Mouse (Mus musculus) lung, postnatal 10 days (tissue): Measurements from ENCODE around the gene Ccdc43.

Source experiments
- DNase-seq: peaks from one replicate; pipeline ENCODE4 v3.0.0; 2021

Gene Ccdc43

DNA sequence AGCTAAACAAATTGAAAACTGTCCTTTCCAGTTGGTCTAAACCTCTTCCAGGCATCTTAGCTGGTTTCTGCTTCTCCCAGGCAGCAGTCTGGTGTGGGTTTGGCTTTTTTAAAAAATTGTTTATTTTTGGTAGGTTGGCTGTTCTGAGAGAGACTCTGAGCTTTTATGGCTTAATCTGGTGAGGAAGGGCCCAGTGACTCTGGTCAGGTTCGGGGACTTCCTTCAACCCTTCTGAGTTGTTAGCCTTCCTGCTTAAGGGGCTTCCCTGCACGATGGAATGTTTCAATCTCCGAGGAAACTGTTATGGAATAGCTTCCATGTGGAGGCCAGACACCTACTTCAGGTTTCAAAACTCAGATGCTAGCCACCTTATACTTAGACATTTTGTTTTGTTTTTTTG is 34.2 kb downstream of the Ccdc43 start, which contains the start of gene Meioc:
Meioc (plus strand) TSS at position 301 of the 400 bp plus-strand sequence.
- no peak for DNase-seq

DNA sequence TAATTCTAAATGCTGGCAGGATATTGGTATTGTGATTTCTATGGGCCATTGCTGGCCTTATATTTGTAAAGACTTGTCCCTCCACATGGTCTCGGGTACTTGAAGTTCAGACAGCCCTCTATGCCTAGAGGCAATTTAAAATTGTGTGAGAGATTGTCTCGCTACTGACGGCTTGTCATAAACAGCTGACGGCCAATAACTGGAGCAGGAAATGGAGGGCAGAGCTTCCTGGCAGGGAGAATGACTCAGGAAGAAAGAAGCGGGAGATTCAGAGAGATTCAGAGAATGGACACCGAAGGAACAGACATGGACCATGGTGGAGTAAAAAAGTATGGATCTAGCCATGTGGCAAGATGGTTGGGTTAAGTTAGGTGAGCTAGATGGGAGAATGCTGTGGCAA is 40.7 kb downstream of the Ccdc43 start:
- no peak for DNase-seq

DNA sequence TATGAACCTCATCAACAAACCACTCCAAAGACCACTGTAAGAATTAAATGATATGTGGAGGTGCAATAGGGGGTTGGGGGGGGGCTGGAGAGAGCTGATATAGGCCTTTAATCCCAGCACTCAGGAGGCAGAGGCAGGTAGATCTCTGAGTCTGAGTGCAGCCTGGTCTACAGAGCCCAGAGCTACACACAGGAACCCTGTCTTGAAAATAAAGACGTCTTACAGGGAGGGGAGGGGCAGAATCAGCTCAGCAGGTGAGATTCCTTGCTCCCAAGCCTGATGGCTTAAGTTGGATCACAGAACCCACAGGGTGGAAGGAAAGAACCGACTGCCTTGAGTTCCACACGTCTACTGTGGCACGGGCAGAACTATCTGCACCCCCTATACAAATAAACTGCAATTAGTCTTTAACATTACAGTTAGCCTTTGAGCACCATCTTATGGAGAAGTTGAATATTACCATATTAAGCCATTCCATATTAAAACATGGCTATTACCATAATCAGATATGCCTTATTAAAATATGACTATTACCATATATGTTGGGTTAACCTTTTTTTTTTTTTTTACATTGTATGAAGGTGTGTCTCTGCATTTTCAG is 41.2 kb downstream of the Ccdc43 start:
- DNase-seq: no peak

DNA sequence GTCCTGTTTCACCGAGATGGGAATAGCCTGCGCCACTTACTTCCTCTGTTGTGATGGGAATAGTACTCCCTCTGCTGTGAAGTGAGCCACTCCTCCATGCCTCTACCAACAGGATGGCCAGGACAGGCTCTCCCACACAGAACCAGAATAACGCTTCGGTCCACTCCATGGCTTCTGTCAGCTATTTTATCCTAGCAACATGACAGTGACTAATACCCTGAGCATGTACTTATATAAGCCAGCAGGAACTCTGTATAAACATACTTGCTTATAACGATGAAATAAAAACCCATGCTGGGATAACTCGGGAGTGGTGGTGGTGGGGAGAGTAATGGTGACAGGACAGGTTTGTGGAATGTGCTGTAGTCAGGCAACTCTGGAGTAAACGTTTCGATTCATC is 41.7 kb downstream of the Ccdc43 start:
- DNase-seq: no peak

DNA sequence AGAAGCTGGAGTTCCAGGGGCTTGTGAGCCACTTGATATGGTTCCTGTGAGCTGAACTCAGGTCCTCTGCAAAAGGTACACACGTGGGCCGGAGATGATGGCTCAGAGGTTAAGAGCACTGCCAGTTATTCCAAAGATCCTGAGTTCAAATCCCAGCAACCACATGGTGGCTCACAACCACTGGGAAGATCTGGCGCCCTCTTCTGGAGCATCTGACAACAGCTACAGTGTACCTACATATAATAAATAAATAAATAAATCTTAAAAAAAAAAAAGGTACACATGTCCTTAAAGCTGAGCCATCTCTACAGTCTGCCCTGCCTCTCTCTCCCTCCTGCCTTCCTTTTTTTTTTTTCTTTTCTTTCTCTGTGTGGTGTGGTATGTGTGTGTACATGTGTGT is 44.7 kb downstream of the Ccdc43 start:
- no peak for DNase-seq

DNA sequence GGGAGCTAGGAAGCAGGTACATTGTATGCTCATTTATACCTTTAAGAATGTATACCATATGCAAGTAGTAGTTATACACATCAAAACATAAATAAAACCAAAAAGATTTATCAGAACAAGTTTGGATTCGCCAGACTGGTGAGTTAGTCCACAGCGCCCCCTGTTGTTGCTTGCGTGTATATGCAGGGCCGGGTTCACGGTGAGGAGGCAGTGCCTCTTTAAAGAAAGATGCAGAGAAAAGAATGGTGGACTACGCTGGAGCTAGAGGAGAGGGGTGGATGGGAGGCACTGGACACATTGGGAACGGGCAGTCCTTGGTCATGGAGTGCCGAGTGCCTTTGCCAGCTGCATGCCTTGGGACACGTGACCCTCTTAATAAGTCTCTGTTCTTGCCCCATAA is 46.2 kb downstream of the Ccdc43 start:
- DNase-seq: peak; percentile 86

DNA sequence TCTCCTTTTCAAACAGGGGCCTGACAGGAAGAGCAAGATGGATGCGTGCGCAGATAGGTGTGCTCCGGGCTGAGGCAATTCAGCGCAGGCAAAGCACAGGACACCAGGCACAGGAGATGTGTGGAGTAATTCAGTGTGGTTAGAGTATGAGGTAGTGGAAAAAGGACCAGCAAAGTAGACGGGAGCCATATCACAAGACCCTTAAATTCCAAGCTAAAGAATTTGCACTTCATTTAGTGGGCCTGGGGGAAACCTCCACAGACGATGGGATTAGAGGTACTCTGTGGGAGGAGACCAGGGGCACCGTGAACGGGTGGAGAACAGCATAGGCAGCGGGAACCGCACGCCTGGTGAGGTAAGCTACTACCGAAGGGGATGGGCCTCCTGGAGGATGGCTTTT is 49.7 kb downstream of the Ccdc43 start:
- DNase-seq: no peak

DNA sequence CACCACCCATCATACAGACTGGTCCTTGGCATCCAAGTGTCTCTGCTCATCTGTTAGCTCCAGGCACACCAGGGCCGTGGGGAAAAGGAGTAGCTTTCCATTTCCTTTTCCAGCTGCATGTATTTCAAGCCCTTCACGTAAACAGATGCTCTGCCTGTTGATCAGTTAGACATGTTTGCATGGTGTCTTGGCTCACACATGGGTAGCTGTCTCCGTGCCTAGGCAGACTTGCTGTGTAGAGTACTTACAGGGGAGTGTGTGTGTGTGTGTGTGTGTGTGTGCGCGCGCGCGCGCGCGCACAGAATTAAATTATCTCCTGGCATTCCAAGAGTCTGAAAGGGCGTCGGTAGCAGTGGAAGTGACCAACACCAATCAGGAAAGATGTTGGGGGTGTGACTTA is 51.4 kb downstream of the Ccdc43 start:
- peak; percentile 62 for DNase-seq

DNA sequence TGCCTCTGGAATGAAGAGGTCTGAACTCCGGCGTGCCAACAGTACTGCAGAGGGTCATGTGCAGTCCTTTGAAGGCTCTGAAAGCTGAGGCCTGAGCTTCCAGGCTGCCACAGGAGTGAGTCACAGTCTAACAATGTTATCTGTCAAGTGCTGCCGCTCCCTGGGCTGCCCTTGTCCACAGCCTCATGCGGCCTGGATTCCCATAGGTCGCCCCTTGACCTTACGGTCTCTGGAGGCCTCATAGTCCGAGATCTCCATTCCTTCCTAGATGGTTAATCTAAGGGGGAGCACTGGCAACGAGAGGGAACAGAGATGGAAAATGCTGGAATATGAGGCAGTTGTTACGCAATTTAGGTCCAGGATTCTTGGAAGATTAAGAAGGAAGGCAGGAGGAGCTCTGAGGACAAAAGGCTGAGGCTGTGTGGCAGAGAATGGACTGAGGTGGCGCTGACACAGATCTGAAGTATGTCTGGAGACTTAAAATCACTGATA is 53.6 kb downstream of the Ccdc43 start:
- peak; percentile 74 for DNase-seq

DNA sequence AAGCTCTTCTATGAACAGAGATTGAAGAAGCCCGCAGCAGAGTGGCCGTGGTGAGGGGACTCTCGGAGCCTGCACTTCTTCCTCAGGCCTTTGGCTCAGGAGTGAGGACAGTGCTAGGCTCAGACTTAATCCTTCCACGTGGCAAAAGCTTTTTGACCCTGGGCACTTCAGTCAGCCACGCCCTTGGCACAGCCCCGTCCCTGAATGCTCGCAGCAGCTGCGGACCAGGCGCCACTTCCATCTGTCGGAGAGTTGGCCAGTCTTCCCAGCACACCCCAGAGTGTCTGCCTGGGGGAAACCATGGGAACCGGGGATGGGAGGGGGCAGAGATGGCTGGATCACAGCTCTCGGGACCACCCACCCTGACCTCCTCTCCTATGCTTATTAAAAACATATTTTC is 60.7 kb downstream of the Ccdc43 start:
- DNase-seq: peak; percentile 68
